Mouse (Mus musculus): ENCODE results near the gene Prim2.

The Prim2 gene

DNA sequence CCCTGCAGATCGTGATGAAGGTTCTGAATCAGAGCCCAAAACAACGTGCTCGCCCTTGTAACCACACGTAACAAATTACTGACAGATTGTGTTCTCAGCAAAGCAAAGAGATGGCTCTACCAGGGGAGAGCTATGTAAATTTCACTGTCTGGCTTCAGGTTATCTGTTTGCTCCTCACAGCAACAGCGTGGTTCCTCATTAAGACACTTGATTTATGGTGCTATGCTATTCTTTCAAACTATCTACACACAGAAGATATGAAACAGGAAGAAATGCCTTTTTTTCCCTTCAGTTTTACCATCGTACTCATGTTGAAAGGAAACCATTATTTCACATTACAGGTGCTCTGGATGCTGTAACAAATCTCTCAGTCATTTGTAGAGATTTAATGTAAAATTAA is 179.4 kb downstream of the Prim2 start:
- DNase-seq (ENCODE audit: low spot score in 2 of 2), result no peak

DNA sequence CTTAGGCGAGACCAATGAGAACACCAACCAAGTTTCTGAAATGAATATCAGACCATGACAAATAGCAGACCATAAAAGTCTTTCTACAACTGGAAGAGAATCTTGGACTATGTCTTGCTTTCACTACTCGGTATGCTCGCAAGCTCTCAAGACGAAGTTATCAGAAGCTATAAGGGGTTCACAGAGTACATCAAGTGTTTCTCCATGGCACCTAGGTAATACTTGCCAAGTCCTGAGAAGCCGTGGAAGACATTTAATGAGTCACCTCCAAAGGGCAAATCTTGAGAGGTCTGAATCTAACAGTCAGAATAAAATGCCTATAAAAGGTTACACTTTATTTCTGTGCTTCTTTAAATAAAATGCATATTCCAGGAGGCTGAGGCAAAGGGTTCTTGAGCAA is 181.2 kb downstream of the Prim2 start:
- DNase-seq (ENCODE audit: low spot score in 2 of 2), result no peak

- no peak for DNase-seq (ENCODE audit: low spot score in 2 of 2)
Measured at GRCm38 (mm10) chr1:33483746-33484145, 185.8 kb downstream of the Prim2 start.

DNA sequence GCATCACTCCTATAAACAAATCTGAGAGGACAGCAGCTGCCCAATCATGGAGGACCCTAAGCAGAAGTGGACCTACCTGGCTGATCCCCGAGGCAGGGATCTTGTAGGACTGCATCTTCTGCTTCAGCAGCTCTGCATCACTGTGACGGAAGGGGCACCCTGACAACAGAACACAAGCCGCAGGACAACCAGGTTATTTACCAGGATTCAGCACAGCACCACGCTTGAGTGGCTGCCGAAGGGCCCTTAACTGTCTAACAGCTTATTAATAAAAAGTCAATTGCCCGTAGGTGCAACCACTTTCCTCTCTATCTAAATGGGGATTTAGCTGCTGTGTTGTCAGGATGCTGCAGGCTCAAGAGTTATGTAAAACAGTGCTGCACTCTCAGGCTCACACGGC is 189.2 kb downstream of the Prim2 start:
- no peak for DNase-seq (ENCODE audit: low spot score in 2 of 2)

DNA sequence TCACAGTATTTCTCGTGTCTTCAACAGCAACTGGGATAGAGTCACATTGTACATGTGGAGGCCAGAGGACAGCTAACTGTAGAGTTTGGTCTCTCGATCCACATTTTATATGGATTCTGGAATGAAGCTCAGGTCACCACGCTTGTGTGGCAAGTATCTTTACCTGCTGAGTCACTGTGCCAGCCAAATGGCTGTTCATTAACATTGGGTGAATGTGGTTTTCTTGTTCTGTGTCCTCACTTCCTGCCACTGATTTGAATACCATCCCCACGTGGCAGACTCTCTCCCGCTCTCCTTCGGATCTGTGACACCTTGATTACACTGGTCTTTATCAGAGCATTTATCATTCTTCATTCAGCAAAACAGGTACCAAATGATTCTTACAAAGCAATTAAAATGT is 198.5 kb downstream of the Prim2 start:
- DNase-seq (ENCODE audit: low spot score in 2 of 2), result no peak

- no peak for DNase-seq (ENCODE audit: low spot score in 2 of 2)
Measured at GRCm38 (mm10) chr1:33470222-33470621, 199.4 kb downstream of the Prim2 start.

- DNase-seq (ENCODE audit: low spot score in 2 of 2), result no peak
Measured at GRCm38 (mm10) chr1:33464234-33464633, 205.4 kb downstream of the Prim2 start.

GRCm38 (mm10) chr1:33460703-33461102 is 208.9 kb downstream of the Prim2 start:
- DNase-seq (ENCODE audit: low spot score in 2 of 2), result no peak

- DNase-seq (ENCODE audit: low spot score in 2 of 2), result no peak
Measured at GRCm38 (mm10) chr1:33460262-33460661, 209.3 kb downstream of the Prim2 start.

DNA sequence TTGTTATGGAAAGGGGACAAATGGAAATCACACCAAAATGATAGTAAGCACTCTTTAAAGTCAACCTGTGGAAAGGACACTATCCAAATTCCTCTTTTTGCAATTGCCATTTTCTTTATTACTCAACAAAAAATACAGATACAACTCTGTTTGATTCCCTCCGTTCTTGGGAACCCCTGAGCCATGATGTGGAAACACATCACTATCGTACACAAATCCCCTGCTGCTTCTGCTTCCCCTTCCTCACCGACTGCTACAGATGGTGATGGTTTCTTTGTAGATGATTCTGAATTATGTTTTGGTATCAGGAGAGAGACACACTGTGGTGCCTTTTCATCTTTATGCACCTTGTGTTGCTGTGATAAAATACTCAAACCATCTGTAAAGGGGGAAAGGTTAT is 210.6 kb downstream of the Prim2 start:
- no peak for DNase-seq (ENCODE audit: low spot score in 2 of 2)

GRCm38 (mm10) chr1:33454251-33454650 is 215.3 kb downstream of the Prim2 start:
- DNase-seq (ENCODE audit: low spot score in 2 of 2), result no peak

DNA sequence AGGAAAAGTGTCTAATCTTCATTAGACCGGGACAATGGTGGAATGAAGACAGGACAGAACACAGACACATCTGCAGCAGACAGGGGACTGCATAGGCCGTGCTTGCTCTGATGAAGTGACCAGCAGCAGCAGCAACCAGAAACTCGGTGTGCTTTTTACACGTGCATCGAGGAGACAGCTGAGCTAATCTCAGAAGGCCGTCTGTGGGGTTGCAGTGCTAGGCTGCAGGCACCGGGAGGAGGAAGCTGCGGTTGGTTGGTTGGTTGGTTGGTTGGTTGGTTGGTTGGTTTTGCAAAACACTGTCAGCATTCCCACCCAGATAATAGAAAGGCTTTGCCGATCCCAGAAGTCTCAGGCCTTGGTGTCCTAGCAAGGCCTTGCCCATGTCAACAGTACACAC is 216.3 kb downstream of the Prim2 start:
- no peak for DNase-seq (ENCODE audit: low spot score in 2 of 2)

DNA sequence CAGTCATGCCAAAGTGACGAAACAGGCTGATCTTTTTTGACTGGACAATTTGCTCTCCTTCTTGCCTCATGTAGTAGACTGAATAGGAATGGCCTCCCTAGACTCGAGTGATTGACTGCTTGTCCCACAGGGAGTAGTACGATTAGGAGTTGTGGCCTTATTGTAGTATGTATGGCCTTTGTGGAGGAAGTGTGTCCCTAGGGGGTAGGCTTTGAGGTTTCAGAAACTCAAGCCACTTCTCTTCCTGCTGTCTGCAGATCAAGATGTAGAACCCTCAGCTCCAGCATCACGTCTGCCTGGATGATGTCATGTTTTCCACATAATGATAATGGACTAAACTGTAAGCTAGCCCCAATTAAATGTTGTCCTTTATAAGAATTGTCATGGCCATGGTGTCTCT is 222.4 kb downstream of the Prim2 start:
- DNase-seq (ENCODE audit: low spot score in 2 of 2), result no peak

- DNase-seq (ENCODE audit: low spot score in 2 of 2), result no peak
Measured at GRCm38 (mm10) chr1:33436167-33436566, 233.4 kb downstream of the Prim2 start.

Data from right cerebral cortex, postnatal 36 days (tissue).